Mouse (Mus musculus) embryo, embryonic 11 days (tissue): ENCODE data around the gene Vmn1r20.
"Not testable (repeated sequence)": the region's sequence is repeated elsewhere in the genome, so short reads cannot be mapped to it uniquely, and the experiment has no call there.

Experiments used
- DNase-seq: peaks from one replicate; pipeline ENCODE4 v3.0.0-alpha.2; 2015

Vmn1r20 gene

GRCm38 (mm10) chr6:57428630-57429029 is at the start of gene Vmn1r20:
TSS of gene Vmn1r20 (plus strand) at chr6:57428930.
- DNase-seq = no peak

GRCm38 (mm10) chr6:57395683-57396082 is 33.0 kb upstream of the Vmn1r20 start, which contains the start of gene Vmn1r18:
TSS of gene Vmn1r18 (minus strand) at chr6:57395783.
- no peak for DNase-seq

GRCm38 (mm10) chr6:57403480-57403879 is 25.2 kb upstream of the Vmn1r20 start, which contains the start of gene Vmn1r19:
TSS of gene Vmn1r19 (plus strand) at chr6:57403780.
- DNase-seq = not testable (repeated sequence)

- no peak for DNase-seq
These were observed 2.5 kb downstream of the Vmn1r20 start for GRCm38 (mm10) chr6:57431196-57431595.

- DNase-seq = not testable (repeated sequence)
These were observed 39.4 kb downstream of the Vmn1r20 start for GRCm38 (mm10) chr6:57468161-57468560.
